Mouse (Mus musculus): Measurements from ENCODE around the gene Sned1. TPM values are rescaled to one million over a fixed set of nuclear protein-coding genes. Genes with fewer than 3 reads are reported as not detected.

Gene Sned1
- total and polyA plus RNA-seq, 3 experiments, result 0.22 TPM; not detected in 2

- H3K4me1 ChIP-seq (ENCODE audit: insufficient read depth, low read depth, low read length), result no peaks in the 10 kb centered on the region
- no peaks in the 10 kb centered on the region for H3K36me3 ChIP-seq (replicated peaks)
- DNase-seq (ENCODE audit: low spot score) (no peak), ATAC-seq (ENCODE audit: extremely low read depth, insufficient number of reproducible peaks, low FRiP score, poor library complexity, severe bottlenecking) (no peak)
- no peaks in the 10 kb centered on the region for H3K9me3 ChIP-seq (replicated peaks)
- H3K4me3 ChIP-seq (ENCODE audit: low read depth, low read length), result no peak overlapping the region
- peaks cover 4% of the 10 kb centered on the region; the same call in 1 of the 2 replicates for H3K27me3 ChIP-seq (ENCODE audit: insufficient read depth, low read length)
- TF ChIP-seq POLR2AphosphoS5 (IDR thresholded peaks at IDR 0.05; ENCODE audit: insufficient replicate concordance, low read depth, low read length) (no peak), GATA2 (IDR thresholded peaks at IDR 0.05; ENCODE audit: borderline replicate concordance, low read depth, low read length) (no peak), CTCF (IDR thresholded peaks at IDR 0.05; ENCODE audit: low read depth, low read length) (no peak), TAL1 (conservative IDR thresholded peaks at IDR 0.05; ENCODE audit: low read depth, low read length) (no peak), GATA1 (IDR thresholded peaks at IDR 0.05; ENCODE audit: borderline replicate concordance, low read length) (no peak)
Measured at GRCm38 (mm10) chr1:93227303-93227975, 8.2 kb upstream of the Sned1 start.

GRCm38 (mm10) chr1:93227976-93228365 is 7.7 kb upstream of the Sned1 start:
- Histone ChIP-seq H3K9me3 (replicated peaks) (no peaks in the 10 kb centered on the region), H3K4me1 (ENCODE audit: insufficient read depth, low read depth, low read length) (no peaks in the 10 kb centered on the region), H3K36me3 (replicated peaks) (no peaks in the 10 kb centered on the region), H3K27me3 (ENCODE audit: insufficient read depth, low read length) (peaks cover 4% of the 10 kb centered on the region; the same call in 1 of the 2 replicates), H3K4me3 (ENCODE audit: low read depth, low read length) (no peak overlapping the region)
- TF ChIP-seq POLR2AphosphoS5 (IDR thresholded peaks at IDR 0.05; ENCODE audit: insufficient replicate concordance, low read depth, low read length) (no peak), CTCF (IDR thresholded peaks at IDR 0.05; ENCODE audit: low read depth, low read length) (no peak), GATA2 (IDR thresholded peaks at IDR 0.05; ENCODE audit: borderline replicate concordance, low read depth, low read length) (no peak), GATA1 (IDR thresholded peaks at IDR 0.05; ENCODE audit: borderline replicate concordance, low read length) (no peak), TAL1 (conservative IDR thresholded peaks at IDR 0.05; ENCODE audit: low read depth, low read length) (no peak)
- DNase-seq (ENCODE audit: low spot score) (no peak), ATAC-seq (ENCODE audit: extremely low read depth, insufficient number of reproducible peaks, low FRiP score, poor library complexity, severe bottlenecking) (no peak)

- no peaks in the 10 kb centered on the region for H3K9me3 ChIP-seq (replicated peaks)
- no peaks in the 10 kb centered on the region for H3K36me3 ChIP-seq (replicated peaks)
- DNase-seq (ENCODE audit: low spot score) (no peak), ATAC-seq (ENCODE audit: extremely low read depth, insufficient number of reproducible peaks, low FRiP score, poor library complexity, severe bottlenecking) (no peak)
- peaks cover 4% of the 10 kb centered on the region; the same call in 1 of the 2 replicates for H3K27me3 ChIP-seq (ENCODE audit: insufficient read depth, low read length)
- H3K4me3 ChIP-seq (ENCODE audit: low read depth, low read length), result no peak overlapping the region
- no peaks in the 10 kb centered on the region for H3K4me1 ChIP-seq (ENCODE audit: insufficient read depth, low read depth, low read length)
- TF ChIP-seq GATA1 (IDR thresholded peaks at IDR 0.05; ENCODE audit: borderline replicate concordance, low read length), result no peak
- no peak for TF ChIP-seq POLR2AphosphoS5 (IDR thresholded peaks at IDR 0.05; ENCODE audit: insufficient replicate concordance, low read depth, low read length)
- TF ChIP-seq GATA2 (IDR thresholded peaks at IDR 0.05; ENCODE audit: borderline replicate concordance, low read depth, low read length), result no peak
- TF ChIP-seq TAL1 (conservative IDR thresholded peaks at IDR 0.05; ENCODE audit: low read depth, low read length), result no peak
- no peak for TF ChIP-seq CTCF (IDR thresholded peaks at IDR 0.05; ENCODE audit: low read depth, low read length)
Measured at GRCm38 (mm10) chr1:93229221-93229620, 6.4 kb upstream of the Sned1 start.

GRCm38 (mm10) chr1:93229626-93230025 is 6.0 kb upstream of the Sned1 start:
- ATAC-seq (ENCODE audit: extremely low read depth, insufficient number of reproducible peaks, low FRiP score, poor library complexity, severe bottlenecking), result no peak
- no peaks in the 10 kb centered on the region for H3K9me3 ChIP-seq (replicated peaks)
- DNase-seq (ENCODE audit: low spot score), result no peak
- TF ChIP-seq CTCF (IDR thresholded peaks at IDR 0.05; ENCODE audit: low read depth, low read length) (no peak), GATA2 (IDR thresholded peaks at IDR 0.05; ENCODE audit: borderline replicate concordance, low read depth, low read length) (no peak), TAL1 (conservative IDR thresholded peaks at IDR 0.05; ENCODE audit: low read depth, low read length) (no peak), GATA1 (IDR thresholded peaks at IDR 0.05; ENCODE audit: borderline replicate concordance, low read length) (no peak), POLR2AphosphoS5 (IDR thresholded peaks at IDR 0.05; ENCODE audit: insufficient replicate concordance, low read depth, low read length) (no peak)
- H3K4me1 ChIP-seq (ENCODE audit: insufficient read depth, low read depth, low read length), result no peaks in the 10 kb centered on the region
- peaks cover 4% of the 10 kb centered on the region; the same call in 1 of the 2 replicates for H3K27me3 ChIP-seq (ENCODE audit: insufficient read depth, low read length)
- no peak overlapping the region for H3K4me3 ChIP-seq (ENCODE audit: low read depth, low read length)
- no peaks in the 10 kb centered on the region for H3K36me3 ChIP-seq (replicated peaks)

- ATAC-seq (ENCODE audit: extremely low read depth, insufficient number of reproducible peaks, low FRiP score, poor library complexity, severe bottlenecking), result no peak
- H3K36me3 ChIP-seq (replicated peaks), result no peaks in the 10 kb centered on the region
- peaks cover 5% of the 10 kb centered on the region; the same call in 1 of the 2 replicates for H3K9me3 ChIP-seq (replicated peaks)
- TF ChIP-seq GATA1 (IDR thresholded peaks at IDR 0.05; ENCODE audit: borderline replicate concordance, low read length), result no peak
- TF ChIP-seq POLR2AphosphoS5 (IDR thresholded peaks at IDR 0.05; ENCODE audit: insufficient replicate concordance, low read depth, low read length), result no peak
- no peak for TF ChIP-seq TAL1 (conservative IDR thresholded peaks at IDR 0.05; ENCODE audit: low read depth, low read length)
- TF ChIP-seq CTCF (IDR thresholded peaks at IDR 0.05; ENCODE audit: low read depth, low read length), result no peak
- TF ChIP-seq GATA2 (IDR thresholded peaks at IDR 0.05; ENCODE audit: borderline replicate concordance, low read depth, low read length), result no peak
- no peak overlapping the region for H3K4me3 ChIP-seq (ENCODE audit: low read depth, low read length)
- DNase-seq (ENCODE audit: low spot score), result no peak
- peaks cover 3% of the 10 kb centered on the region; the same call in 1 of the 2 replicates for H3K27me3 ChIP-seq (ENCODE audit: insufficient read depth, low read length)
- no peaks in the 10 kb centered on the region for H3K4me1 ChIP-seq (ENCODE audit: insufficient read depth, low read depth, low read length)
Measured at GRCm38 (mm10) chr1:93236545-93236924, 894 bp downstream of the Sned1 start.

- Histone ChIP-seq H3K27me3 (ENCODE audit: insufficient read depth, low read length) (peaks cover 3% of the 10 kb centered on the region; the same call in 1 of the 2 replicates), H3K4me3 (ENCODE audit: low read depth, low read length) (no peak overlapping the region), H3K4me1 (ENCODE audit: insufficient read depth, low read depth, low read length) (no peaks in the 10 kb centered on the region), H3K36me3 (replicated peaks) (no peaks in the 10 kb centered on the region), H3K9me3 (replicated peaks) (peaks cover 5% of the 10 kb centered on the region; the same call in 1 of the 2 replicates)
- TF ChIP-seq GATA1 (IDR thresholded peaks at IDR 0.05; ENCODE audit: borderline replicate concordance, low read length) (no peak), CTCF (IDR thresholded peaks at IDR 0.05; ENCODE audit: low read depth, low read length) (no peak), POLR2AphosphoS5 (IDR thresholded peaks at IDR 0.05; ENCODE audit: insufficient replicate concordance, low read depth, low read length) (no peak), GATA2 (IDR thresholded peaks at IDR 0.05; ENCODE audit: borderline replicate concordance, low read depth, low read length) (no peak), TAL1 (conservative IDR thresholded peaks at IDR 0.05; ENCODE audit: low read depth, low read length) (no peak)
- ATAC-seq (ENCODE audit: extremely low read depth, insufficient number of reproducible peaks, low FRiP score, poor library complexity, severe bottlenecking) (no peak), DNase-seq (ENCODE audit: low spot score) (no peak)
Measured at GRCm38 (mm10) chr1:93237676-93238075, 2.0 kb downstream of the Sned1 start.
